Mouse (Mus musculus): ENCODE results near the gene Arhgef33.

Gene Arhgef33

DNA sequence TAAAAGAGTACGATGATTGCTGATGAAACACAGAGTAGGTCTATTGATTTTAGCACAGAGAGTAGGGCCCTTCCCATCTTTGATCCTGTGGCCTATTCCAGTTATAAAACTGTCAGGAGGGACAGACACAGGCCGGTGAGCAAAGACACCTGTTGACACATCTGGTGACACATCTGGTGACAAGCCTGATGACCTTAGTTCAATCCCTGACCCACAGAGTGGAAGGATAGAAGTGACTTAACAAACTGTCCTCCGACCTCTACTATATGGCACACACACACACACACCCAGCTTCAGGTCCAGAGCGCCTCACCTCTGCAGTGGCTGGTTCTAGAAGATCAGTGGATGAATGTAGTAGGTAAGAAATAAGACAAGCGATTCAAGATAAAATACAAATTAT is 139.3 kb downstream of the Arhgef33 start:
- DNase-seq (ENCODE audit: low read depth): no peak

Measured in fibroblast of lung, adult 2 months (primary cell).